Mouse (Mus musculus): ENCODE data around the gene Lgals3. TPM values are rescaled to one million over a fixed set of nuclear protein-coding genes. Genes with fewer than 3 reads are reported as not detected.
A peak's percentile ranks its signal among the peaks of the same experiment; 100 is the strongest.

Lgals3 gene
- polyA plus RNA-seq, 1 experiment from 2014 or later, result 8.8 TPM

- Histone ChIP-seq H3K4me1 (replicated peaks) (no peaks in the 10 kb centered on the region), H3K36me3 (no peaks in the 10 kb centered on the region), H3K9ac (no peak overlapping the region), H3K4me2 (no peak overlapping the region), H3K9me3 (replicated peaks) (no peaks in the 10 kb centered on the region), H3K27ac (no peak overlapping the region), H3K27me3 (no peaks in the 10 kb centered on the region), H3K4me3 (no peak overlapping the region)
- no peak for ATAC-seq (replicated peaks; ENCODE audit: insufficient number of reproducible peaks, insufficient read depth, low FRiP score, low read depth)
- WGBS, result 80% methylated on average over 2 of the region's 2 CpGs
These were observed 16.6 kb upstream of the Lgals3 start for GRCm38 (mm10) chr14:47350974-47351373.

DNA sequence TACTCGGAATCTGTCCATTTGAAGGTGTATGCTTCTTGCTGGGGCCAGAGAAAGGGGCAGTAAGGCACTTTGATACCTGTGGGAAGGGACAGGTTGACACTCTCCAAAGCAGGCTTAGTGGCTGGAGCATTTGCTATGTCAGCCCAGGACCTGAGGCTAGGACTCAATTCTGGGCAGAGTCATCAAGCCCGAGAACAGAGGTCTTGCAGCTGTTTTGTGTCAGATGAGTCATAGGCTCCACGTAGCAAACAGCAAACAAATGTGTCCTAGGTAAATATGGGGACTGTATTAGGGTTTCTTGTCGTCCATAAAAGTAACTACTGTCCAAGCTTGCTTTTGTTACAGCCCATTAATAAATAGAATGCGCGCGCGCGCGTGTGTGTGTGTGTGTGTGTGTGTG, 15.3 kb upstream of the Lgals3 start:
- no peaks in the 10 kb centered on the region for H3K36me3 ChIP-seq
- H3K4me3 ChIP-seq, result no peak overlapping the region
- H3K9me3 ChIP-seq (replicated peaks), result no peaks in the 10 kb centered on the region
- no peaks in the 10 kb centered on the region for H3K4me1 ChIP-seq (replicated peaks)
- no peak overlapping the region for H3K4me2 ChIP-seq
- H3K27ac ChIP-seq, result no peak overlapping the region
- whole genome bisulfite sequencing, result 91% methylated on average over 10 of the region's 10 CpGs
- H3K9ac ChIP-seq, result no peak overlapping the region
- no peaks in the 10 kb centered on the region for H3K27me3 ChIP-seq
- no peak for ATAC-seq (replicated peaks; ENCODE audit: insufficient number of reproducible peaks, insufficient read depth, low FRiP score, low read depth)

GRCm38 (mm10) chr14:47353240-47353639, 14.3 kb upstream of the Lgals3 start:
- no peak overlapping the region for H3K4me3 ChIP-seq
- no peaks in the 10 kb centered on the region for H3K27me3 ChIP-seq
- no peak overlapping the region for H3K27ac ChIP-seq
- H3K4me2 ChIP-seq, result no peak overlapping the region
- H3K9me3 ChIP-seq (replicated peaks), result no peaks in the 10 kb centered on the region
- WGBS, result 61% methylated on average over 4 of the region's 4 CpGs
- H3K36me3 ChIP-seq, result no peaks in the 10 kb centered on the region
- H3K9ac ChIP-seq, result no peak overlapping the region
- H3K4me1 ChIP-seq (replicated peaks), result no peaks in the 10 kb centered on the region
- ATAC-seq (replicated peaks; ENCODE audit: insufficient number of reproducible peaks, insufficient read depth, low FRiP score, low read depth), result no peak

DNA sequence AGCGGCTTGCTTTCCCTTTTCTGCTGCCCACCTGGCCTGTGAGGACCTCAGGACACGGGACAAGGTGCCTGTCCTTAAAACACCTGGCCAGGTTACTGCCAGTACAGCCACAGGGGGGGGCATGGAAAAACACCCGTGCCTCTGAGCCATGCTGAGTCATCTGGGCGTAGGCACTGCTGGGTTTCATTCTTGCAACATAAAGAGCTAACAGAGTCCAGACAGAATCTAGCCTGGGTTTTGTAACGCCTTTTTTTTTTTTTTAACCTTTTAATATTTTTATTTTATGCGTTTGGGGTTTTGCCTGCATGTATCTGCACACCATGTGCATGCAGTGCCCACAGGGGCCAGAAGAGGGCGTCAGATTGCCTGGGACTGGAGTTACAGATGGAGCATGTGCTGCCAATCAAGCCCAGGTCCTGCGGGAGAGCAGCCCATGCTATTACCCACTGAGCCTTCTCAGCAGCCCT, 13.4 kb upstream of the Lgals3 start:
- Histone ChIP-seq H3K36me3 (no peaks in the 10 kb centered on the region), H3K4me2 (no peak overlapping the region), H3K4me3 (no peak overlapping the region), H3K9me3 (replicated peaks) (no peaks in the 10 kb centered on the region), H3K27ac (no peak overlapping the region), H3K4me1 (replicated peaks) (0 out of 2 replicates have a peak, but pooled peaks cover under 1% of the 10 kb centered on the region), H3K27me3 (no peaks in the 10 kb centered on the region), H3K9ac (no peak overlapping the region)
- ATAC-seq (replicated peaks; ENCODE audit: insufficient number of reproducible peaks, insufficient read depth, low FRiP score, low read depth), result no peak
- 66% methylated on average over 8 of the region's 8 CpGs for WGBS

DNA sequence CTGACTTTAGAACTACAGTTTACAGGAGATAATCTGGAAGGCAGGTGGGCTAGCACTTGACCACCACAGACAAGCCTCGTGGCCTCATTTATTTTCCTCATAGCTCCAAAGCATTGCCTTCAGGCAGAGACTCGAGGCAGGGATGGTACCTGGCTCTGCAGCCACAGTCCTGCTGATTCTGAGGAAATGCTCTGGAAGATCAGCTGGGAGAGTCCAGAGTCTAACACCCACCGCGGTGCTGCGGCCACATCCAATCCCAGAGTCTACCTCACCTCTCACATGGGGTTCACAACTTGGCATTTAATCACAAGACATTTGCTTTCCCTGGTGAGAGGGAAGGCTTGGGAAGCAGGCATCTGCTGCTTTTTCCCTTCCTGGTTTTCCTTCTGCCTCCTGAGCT, 12.6 kb upstream of the Lgals3 start:
- ATAC-seq (replicated peaks; ENCODE audit: insufficient number of reproducible peaks, insufficient read depth, low FRiP score, low read depth), result no peak

DNA sequence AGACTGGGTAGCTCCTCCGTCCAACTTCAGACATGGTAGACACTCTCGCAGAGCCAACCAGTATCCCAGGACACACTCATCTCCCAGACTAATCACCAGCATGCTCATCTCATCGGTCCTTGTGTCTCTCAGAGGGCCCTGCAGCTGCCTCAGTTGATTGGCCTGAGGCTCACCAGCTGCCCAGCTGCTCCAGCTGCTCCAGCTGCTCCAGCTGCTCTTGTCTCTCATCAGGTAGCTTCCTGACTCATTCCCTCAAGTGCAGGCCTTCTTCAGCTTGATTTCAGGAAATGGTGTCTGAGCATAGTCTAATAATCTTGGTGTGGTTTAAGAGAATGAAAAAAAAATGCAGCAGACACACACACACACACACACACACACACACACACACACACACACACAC, 10.9 kb upstream of the Lgals3 start:
- H3K4me1 ChIP-seq (replicated peaks), result 0 out of 2 replicates have a peak, but pooled peaks cover 2% of the 10 kb centered on the region
- ATAC-seq (replicated peaks; ENCODE audit: insufficient number of reproducible peaks, insufficient read depth, low FRiP score, low read depth), result no peak

More for the DNA sequence above, 12.6 kb upstream of the Lgals3 start:
- Histone ChIP-seq H3K27me3 (no peaks in the 10 kb centered on the region), H3K9me3 (replicated peaks) (no peaks in the 10 kb centered on the region), H3K4me1 (replicated peaks) (0 out of 2 replicates have a peak, but pooled peaks cover 2% of the 10 kb centered on the region), H3K4me2 (no peak overlapping the region), H3K4me3 (no peak overlapping the region), H3K27ac (no peak overlapping the region), H3K9ac (no peak overlapping the region), H3K36me3 (no peaks in the 10 kb centered on the region)
- WGBS, result 63% methylated on average over 5 of the region's 5 CpGs

GRCm38 (mm10) chr14:47359610-47360009, 7.9 kb upstream of the Lgals3 start:
- Histone ChIP-seq H3K4me2 (no peak overlapping the region), H3K36me3 (no peaks in the 10 kb centered on the region), H3K9ac (no peak overlapping the region), H3K27ac (no peak overlapping the region), H3K9me3 (replicated peaks) (no peaks in the 10 kb centered on the region), H3K27me3 (no peaks in the 10 kb centered on the region), H3K4me3 (no peak overlapping the region), H3K4me1 (replicated peaks) (peaks cover 3% of the 10 kb centered on the region; the same call in 1 of the 2 replicates)
- 60% methylated on average over 3 of the region's 3 CpGs for WGBS
- no peak for ATAC-seq (replicated peaks; ENCODE audit: insufficient number of reproducible peaks, insufficient read depth, low FRiP score, low read depth)

More for the DNA sequence above, 10.9 kb upstream of the Lgals3 start:
- H3K27ac ChIP-seq, result no peak overlapping the region
- no peak overlapping the region for H3K4me3 ChIP-seq
- no peaks in the 10 kb centered on the region for H3K36me3 ChIP-seq
- H3K4me2 ChIP-seq, result no peak overlapping the region
- WGBS, result 77% methylated on average over 3 of the region's 3 CpGs
- no peaks in the 10 kb centered on the region for H3K9me3 ChIP-seq (replicated peaks)
- no peak overlapping the region for H3K9ac ChIP-seq
- no peaks in the 10 kb centered on the region for H3K27me3 ChIP-seq

- Histone ChIP-seq H3K36me3 (no peaks in the 10 kb centered on the region), H3K4me1 (replicated peaks) (peaks cover 10% of the 10 kb centered on the region), H3K4me2 (no peak overlapping the region), H3K27me3 (no peaks in the 10 kb centered on the region), H3K27ac (no peak overlapping the region), H3K9ac (no peak overlapping the region), H3K9me3 (replicated peaks) (no peaks in the 10 kb centered on the region), H3K4me3 (no peak overlapping the region)
- ATAC-seq (replicated peaks; ENCODE audit: insufficient number of reproducible peaks, insufficient read depth, low FRiP score, low read depth), result no peak
- WGBS, result 83% methylated on average over 2 of the region's 2 CpGs
These were observed 6.1 kb upstream of the Lgals3 start for GRCm38 (mm10) chr14:47361418-47361817.

DNA sequence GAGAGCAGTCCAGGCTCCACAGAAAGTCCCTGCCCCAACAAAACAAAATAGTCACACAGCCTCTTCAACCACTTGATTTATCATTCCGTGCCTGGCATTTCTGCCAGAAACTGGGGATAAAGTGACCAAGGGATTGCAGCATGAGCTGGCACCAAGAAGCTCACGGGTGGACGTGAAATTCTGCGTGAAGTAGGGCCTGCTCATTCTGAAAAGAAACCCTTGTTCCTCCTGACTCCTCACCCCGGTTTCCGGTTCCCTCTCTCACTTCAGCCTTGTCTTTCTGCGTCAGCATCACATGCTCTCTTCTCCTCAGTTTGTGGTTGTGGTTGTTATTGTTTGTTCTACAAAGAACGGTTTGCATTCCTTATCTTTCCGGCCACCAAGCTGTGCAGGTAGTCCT, 5.7 kb upstream of the Lgals3 start:
- peaks cover 15% of the 10 kb centered on the region for H3K4me1 ChIP-seq (replicated peaks)
- H3K27ac ChIP-seq, result 0 out of 2 replicates have a peak overlapping the region, but pooled peaks have one; percentile 7
- H3K9me3 ChIP-seq (replicated peaks), result no peaks in the 10 kb centered on the region
- H3K4me2 ChIP-seq, result no peak overlapping the region
- H3K9ac ChIP-seq, result no peak overlapping the region
- H3K27me3 ChIP-seq, result no peaks in the 10 kb centered on the region
- no peaks in the 10 kb centered on the region for H3K36me3 ChIP-seq
- no peak for ATAC-seq (replicated peaks; ENCODE audit: insufficient number of reproducible peaks, insufficient read depth, low FRiP score, low read depth)
- no peak overlapping the region for H3K4me3 ChIP-seq
- 64% methylated on average over 9 of the region's 9 CpGs for WGBS

GRCm38 (mm10) chr14:47364742-47365449, 2.7 kb upstream of the Lgals3 start:
- Histone ChIP-seq H3K4me3 (peak overlapping the region; percentile 23), H3K9me3 (replicated peaks) (no peaks in the 10 kb centered on the region), H3K9ac (no peak overlapping the region), H3K27ac (no peak overlapping the region), H3K4me2 (peak overlapping the region; percentile 50), H3K36me3 (no peaks in the 10 kb centered on the region), H3K27me3 (no peaks in the 10 kb centered on the region), H3K4me1 (replicated peaks) (peaks cover 20% of the 10 kb centered on the region)
- ATAC-seq (replicated peaks; ENCODE audit: insufficient number of reproducible peaks, insufficient read depth, low FRiP score, low read depth), result peak; percentile 50; the same call in 1 of the 2 replicates
- WGBS, result 29% methylated on average over 21 of the region's 21 CpGs

GRCm38 (mm10) chr14:47366881-47367321, 650 bp upstream of the Lgals3 start:
- Histone ChIP-seq H3K27me3 (no peaks in the 10 kb centered on the region; the same call in 1 of the 2 replicates), H3K9me3 (replicated peaks) (no peaks in the 10 kb centered on the region), H3K4me1 (replicated peaks) (peaks cover 20% of the 10 kb centered on the region), H3K9ac (no peak overlapping the region), H3K36me3 (no peaks in the 10 kb centered on the region), H3K4me2 (no peak overlapping the region), H3K27ac (no peak overlapping the region; the same call in 1 of the 2 replicates), H3K4me3 (no peak overlapping the region)
- 0 out of 2 replicates have a peak, but pooled peaks have one; percentile 16 for ATAC-seq (replicated peaks; ENCODE audit: insufficient number of reproducible peaks, insufficient read depth, low FRiP score, low read depth)
- WGBS, result 34% methylated on average over 7 of the region's 7 CpGs

DNA sequence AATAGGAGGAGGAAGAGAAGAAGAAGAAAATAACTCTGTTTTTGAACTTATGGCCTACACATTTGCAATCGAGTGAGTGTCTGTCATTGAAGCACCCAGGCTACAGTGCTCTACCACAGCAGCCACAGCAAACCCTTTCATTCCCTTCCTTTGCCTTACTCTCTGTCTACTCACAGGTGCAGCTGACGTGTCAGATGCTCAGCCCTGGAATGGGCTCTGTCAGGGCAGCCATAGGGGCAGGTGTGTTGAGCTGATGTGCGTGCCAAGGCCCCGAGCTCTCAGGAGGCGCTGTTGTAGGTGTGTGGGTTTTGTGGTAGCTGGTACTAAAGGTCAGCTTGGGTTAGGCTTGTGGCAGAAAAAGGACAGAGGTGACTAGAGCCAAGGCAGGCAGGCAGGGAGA, 2.2 kb downstream of the Lgals3 start:
- H3K9ac ChIP-seq, result no peak overlapping the region
- H3K9me3 ChIP-seq (replicated peaks), result no peaks in the 10 kb centered on the region
- ATAC-seq (replicated peaks; ENCODE audit: insufficient number of reproducible peaks, insufficient read depth, low FRiP score, low read depth), result no peak
- WGBS, result 88% methylated on average over 5 of the region's 5 CpGs
- no peak overlapping the region for H3K4me2 ChIP-seq
- no peak overlapping the region for H3K4me3 ChIP-seq
- peaks cover 28% of the 10 kb centered on the region for H3K4me1 ChIP-seq (replicated peaks)
- H3K27ac ChIP-seq, result no peak overlapping the region
- H3K27me3 ChIP-seq, result peaks cover 22% of the 10 kb centered on the region
- no peaks in the 10 kb centered on the region for H3K36me3 ChIP-seq

Measured in heart, embryonic 15.5 days (tissue).